Mouse (Mus musculus): ENCODE data around the gene Rnft2.

The Rnft2 gene

DNA sequence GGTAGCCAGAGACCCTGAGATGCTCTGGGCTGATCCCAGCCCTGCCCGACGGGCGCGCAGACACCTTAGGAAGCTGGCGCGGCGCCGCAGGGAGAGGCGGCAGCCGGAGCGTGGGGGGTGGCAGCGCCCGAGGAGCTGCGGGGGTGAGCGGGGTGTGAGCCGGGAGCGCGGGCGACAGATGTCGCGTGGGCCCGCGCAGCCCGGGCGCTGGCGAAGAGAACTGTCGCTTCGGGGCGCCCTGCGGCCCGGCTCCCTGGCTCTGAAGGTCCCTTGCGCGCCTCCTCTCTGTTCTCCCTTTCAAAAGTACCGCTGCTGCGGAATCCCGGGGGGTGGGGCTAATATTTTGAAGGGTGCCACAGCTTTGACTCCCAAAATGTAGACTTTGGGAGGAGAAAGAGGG lies 73.3 kb downstream of the Rnft2 start:
- no peak for DNase-seq

DNA sequence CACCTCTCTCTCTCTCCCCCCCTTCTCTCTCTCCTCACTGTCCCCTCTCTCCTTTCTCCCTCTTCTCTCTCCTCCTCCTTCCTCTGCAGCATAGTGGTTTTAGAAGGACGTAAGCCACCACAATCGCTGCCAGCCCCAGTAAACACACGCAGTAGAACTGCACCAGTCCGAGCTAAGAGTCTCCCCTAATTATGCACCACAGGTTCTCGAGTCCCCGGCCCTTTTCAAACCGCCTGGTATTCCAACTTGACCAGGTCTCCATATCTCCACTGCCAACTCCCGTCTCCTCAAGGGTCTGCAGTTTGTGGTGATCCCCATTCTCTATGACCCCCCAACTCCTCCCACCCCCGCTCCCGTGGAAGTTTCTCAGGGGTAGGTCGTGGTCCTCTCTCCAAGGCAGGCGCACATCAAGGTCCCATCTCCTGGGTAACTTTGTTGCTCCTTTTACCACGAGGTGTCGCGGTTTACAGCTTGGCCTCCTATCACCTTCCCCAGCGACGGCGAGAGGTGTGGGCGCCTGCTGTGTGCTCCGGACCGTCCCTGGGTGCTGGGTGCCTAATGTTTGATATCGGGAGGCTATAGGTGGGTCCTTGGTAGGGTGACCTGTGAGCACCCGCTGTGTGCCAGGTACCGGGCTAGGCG lies 73.9 kb downstream of the Rnft2 start:
- DNase-seq, result peak; percentile 40

DNA sequence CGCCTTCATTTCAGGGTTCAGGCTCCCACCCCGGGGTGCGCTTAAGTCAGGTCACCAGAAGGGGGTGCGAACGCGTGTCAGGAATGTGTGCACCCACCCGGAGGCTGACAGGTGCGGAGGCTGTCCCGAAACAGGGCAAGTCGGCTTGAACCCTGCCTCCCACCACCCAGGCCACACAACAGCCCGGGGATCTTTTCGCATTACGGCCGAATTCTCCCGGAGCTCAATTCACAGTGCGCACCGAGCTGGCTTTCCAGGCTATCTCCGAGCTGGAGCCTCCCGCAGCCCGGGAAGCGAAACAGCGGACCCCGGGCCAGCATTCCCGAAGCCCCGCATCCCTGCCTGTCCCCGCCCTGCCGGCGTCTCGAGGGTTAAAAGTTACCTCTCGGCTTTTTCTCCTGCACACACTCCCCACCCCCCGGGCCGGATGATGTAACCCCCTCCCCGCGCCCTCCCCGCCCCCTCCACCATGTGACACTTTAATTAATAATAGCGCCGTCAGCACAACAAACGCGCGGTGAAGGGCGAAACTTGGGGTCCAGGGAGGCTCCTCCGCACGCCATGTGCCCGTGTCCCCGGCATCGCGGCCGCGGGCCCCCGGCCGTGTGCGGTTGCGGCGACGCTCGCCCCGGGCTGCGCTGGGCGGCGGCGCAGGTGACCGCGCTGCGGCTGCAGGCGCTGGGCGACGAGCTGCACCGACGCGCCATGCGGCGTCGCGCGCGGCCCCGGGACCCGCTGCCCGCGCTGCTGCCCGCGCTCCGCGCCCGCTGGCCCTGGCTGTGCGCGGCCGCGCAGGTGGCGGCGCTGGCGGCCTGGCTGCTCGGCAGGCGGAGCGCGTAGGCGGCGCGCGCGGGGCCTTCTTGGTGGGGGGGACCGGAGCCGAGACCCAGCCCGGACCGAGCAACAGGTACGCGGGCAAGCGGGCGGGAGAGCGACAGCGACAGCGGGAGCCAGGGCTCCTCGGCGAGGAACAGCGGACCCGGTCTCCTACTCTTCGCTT lies 75.4 kb downstream of the Rnft2 start:
- peak; percentile 46 for DNase-seq

DNA sequence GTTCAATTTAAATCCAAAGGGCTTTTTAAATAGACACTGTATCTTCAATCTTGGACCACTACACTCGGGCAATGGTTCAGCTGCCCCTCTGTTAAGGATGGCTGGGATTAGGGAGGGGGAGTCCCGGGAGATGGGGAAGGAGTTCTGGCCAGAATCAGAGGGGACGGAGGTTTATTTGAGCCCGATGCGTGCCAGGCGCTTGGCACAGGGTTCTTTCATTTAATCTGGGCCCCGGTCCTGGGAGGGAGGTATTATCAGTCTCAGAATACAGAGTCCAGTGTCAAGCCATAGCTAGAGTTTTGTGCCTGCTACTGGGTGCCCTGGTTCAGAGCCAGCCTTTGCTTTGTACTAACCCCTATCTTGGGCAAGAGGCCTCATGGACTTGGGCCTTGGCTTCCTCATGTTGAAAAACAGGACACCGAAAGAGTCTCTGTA lies 77.3 kb downstream of the Rnft2 start:
- no peak for DNase-seq

DNA sequence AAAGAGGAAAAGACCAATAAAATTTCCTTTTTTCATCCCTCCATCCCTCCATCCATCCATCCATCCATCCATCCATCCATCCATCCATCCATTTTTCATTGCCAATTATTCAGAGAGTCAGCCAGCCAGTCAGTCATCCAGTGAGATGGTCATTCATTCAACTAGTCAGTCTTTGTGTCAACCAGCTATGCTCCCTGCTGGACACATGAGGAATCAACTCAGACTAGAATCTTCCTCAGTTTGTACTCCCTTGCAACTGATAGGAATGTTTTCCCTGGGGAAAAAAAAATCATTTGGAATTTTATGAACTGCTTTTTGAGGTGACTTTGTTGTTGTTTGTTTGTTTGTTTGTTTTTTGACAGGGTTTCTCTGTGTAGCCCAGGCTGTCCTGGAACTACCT lies 79.5 kb downstream of the Rnft2 start:
- no peak for DNase-seq

DNA sequence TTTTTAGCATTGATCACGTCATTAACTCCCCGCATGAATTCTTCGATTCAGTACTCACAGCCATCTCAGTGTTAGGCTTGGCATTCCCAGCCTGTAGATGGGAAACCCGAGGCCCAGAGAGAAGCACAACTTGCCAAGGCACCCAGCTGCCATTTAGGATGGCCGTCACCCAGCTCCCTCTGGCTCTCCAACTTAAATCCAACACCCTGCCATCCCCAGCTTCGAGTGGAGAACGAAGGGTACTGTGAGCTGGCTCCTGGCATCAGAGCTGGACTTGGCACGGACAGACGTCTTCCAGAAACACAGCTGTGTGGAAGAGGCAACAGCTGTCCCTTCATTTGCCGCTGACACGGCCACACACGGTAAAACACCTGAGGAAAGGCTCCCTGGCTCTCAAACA lies 80.3 kb downstream of the Rnft2 start, which contains the start of gene Hrk:
Hrk (plus strand) TSS at position 68 of the 400 bp plus-strand sequence.
- no peak for DNase-seq

DNA sequence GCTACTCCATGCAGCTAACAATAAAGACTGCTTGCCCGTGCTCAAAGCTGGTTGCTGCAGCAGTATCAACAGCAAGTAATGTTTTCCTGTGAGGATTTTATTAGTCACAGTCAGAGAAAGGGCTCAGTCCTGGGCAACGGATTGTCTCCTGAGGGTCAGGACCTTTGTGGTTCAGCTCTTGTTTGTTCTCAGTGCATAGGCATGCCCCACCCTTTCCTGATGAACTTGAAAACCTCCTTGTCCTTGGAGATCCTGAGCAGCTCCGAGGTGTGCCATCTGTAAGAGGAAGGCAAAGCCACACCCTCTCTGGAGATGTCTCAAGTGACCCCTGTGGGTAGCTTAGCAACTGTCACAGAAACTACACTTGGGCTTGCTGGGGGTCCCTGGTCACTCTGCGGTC lies 84.2 kb downstream of the Rnft2 start:
- no peak for DNase-seq

DNA sequence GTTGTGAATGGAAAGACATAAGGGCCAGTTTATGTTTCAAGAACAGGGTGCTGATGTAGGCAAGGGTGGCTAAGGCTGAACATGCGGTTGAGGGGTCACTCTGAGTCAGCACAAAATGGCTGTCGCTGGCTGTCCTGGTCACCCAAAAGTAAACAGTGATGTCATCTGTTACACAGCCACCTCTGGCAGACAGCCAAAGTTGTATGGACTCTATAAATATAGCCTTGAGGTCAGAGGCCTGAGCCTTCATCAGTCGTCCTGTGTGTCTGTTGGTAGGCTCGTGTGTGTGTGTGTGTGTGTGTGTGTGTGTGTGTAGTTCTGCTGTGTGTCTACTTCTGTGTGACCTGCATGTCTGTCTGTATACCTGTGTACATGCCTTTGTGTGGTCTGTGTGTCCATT lies 87.9 kb downstream of the Rnft2 start:
- DNase-seq, result no peak

DNA sequence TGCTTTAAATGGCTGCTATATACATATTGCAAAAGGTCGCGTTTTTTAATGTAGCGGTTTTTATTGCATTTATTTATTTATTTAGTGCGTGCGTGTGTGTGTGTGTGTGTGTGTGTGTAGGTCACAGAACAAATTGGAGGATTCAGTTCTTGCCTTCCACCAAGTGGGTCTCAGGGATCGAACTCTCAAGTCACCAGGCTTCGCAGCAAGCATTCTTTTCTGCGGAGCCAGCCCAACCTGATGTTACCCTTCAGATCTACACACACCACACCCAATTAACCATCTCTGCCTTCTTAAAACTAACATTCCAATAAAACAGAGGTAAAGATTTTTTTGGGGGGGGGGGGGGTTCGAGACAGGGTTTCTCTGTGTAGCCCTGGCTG lies 89.4 kb downstream of the Rnft2 start:
- no peak for DNase-seq

DNA sequence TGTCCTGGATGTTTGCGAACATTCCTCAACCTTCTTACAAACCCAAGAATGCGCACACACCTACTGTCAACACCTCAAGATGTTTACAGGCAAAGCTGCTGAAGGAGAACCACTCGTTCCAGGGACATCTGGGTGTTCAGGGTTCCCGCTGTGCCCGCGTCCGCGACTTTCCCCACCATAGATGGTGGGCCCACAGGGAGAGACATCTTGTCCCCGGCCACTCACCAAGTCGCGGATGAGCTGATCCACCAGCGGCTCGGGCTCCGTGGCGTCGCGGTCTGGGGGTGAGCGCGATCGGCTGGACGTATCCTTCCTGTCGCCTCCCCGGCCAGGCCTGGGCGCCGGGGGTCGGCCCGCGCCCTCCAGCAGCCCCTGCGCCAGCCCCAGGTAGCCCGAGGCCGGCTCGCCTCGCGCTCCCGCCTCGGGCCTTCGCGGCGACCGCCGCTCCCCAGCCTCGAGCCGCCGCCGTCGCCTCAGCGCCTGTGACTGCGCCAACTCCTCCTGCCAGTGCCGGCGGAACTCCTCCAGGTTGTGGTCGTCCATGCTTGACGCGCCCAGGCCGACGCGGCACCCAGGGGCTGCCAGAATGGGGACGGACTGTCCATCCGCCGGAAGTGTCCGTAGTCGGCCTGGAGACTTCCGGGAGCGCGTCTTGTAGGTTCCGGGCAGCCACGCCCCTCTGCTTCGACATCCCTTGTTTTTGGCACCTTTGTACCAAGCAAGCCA lies 89.9 kb downstream of the Rnft2 start, which contains the start of gene Fbxw8:
Fbxw8 (minus strand) TSS at position 626 of the 726 bp plus-strand sequence.
- DNase-seq, result peak; percentile 82

DNA sequence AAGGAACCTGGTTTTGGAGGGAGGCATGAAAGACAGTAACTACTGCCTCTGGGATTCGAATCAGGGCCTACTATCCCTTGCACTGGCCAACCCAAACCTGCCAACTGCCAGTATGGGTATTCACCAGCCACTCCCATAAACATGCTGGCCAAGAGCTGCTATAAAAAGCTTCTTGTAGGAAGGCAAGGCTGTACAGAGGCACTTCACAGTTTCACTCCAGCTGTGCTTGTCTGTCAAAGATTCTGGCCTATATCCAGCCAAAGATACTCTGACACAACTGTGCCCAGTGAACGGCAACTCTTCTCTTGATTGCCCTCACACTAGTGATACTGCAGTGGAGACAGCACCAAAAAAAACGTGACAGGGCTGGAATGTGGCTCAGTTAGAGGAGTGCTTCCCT lies 95.2 kb downstream of the Rnft2 start:
- DNase-seq, result no peak

DNA sequence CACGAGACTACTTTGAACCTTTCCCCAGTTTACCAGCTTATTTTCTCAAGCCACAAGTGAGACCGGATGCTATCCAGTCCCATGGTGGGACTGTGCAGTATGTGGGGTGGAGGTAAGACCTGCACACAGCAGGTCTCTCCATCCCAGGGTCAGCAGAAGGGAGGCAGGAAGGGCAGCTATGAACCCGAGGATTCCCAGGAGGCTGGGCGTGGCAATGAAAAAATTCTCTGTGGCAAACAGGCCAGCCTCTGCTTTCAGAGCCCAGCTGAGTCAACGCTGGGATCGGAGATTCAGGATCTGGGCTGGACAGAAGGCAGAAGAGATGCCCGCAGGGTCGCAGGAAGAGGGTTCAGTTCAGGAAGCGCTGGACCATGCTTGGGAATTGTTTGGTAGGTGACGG lies 97.7 kb downstream of the Rnft2 start:
- no peak for DNase-seq

DNA sequence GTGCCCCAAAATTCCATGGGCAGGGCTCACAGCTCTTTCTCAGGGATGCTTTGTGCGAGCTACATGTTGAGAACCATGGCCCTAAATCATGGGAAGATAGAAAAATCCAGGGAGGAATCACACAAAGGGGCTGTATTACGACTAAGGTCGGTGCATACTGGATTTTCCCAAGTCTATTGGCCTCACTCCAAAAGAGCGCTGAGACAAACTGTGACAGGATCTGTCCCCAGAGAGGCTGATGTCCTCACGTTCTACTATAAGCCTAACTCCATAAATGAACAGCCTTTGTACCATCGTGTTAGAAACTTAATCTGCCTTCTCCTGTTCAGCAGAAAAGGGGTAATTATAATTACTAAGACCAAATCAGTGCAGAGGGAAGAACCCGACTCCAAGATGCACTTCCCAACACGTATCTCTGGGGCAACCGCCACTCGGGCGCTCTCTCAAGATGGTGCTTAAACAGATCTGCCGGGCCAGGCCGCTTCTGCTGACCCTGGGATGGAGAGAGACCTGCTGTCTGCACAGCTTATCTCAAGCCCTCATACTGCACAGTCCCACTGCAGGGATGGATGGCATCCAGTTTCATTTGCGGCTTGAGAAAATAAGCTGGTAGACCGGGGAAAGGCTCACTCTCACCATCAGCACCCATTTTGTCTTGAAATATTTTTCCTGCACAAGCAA lies 98.8 kb downstream of the Rnft2 start:
- DNase-seq, result no peak

DNA sequence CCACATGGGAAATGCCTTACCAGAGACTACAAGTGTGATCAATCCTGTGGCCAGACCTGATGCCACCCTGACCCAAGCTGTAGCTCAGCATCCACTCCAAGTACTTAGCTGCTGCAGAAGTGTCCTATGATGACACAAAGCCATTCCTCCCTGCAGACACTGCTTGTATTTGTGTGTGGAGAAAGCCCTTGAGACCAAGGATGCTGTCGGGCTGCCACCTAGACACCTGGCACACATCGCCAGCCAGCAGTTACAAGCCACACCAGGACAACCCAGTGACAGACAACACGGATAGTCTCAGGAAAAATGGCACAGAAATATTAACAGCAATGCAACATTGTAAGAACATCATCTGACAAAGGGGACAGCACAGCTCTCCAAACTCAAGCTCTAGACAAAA lies 99.5 kb downstream of the Rnft2 start:
- no peak for DNase-seq

DNA sequence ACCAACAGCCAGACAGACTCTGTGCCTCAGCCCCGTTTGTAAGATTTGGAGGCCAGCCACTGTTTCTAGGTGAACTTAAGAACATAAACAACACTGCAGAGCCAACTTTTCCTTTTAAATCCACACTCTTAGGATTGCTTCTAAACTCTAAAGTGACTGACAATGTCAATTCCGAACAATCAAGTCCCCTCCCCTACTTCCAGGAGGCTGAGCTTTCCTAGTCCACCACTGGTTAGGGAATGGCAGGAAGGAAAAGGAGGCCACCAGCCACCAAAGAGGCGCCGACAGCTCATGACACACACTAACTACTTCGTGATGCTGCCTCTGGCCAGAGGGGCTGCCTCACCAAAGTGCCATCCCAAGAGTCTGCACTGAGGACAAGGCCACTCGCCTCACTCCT lies 100.1 kb downstream of the Rnft2 start:
- DNase-seq, result no peak

DNA sequence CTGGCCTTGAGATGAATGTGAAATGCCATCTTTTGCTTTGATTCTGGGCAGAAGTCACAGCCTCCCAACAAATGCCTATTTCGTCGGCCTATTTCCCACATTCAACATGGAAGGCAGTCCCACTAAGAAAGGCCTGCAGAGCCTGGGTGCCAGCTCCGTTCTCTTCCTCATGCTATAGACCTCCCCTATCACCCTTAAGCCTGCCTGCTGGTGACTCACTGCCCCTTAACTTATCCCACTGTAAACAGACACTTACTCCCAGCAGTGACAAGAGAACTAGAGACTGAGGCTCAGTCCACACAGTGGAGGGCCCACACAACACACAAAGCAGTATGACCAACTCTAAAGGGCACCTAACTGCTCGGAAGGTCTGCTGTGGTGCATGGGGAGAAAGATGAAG lies 100.6 kb downstream of the Rnft2 start:
- DNase-seq, result no peak

DNA sequence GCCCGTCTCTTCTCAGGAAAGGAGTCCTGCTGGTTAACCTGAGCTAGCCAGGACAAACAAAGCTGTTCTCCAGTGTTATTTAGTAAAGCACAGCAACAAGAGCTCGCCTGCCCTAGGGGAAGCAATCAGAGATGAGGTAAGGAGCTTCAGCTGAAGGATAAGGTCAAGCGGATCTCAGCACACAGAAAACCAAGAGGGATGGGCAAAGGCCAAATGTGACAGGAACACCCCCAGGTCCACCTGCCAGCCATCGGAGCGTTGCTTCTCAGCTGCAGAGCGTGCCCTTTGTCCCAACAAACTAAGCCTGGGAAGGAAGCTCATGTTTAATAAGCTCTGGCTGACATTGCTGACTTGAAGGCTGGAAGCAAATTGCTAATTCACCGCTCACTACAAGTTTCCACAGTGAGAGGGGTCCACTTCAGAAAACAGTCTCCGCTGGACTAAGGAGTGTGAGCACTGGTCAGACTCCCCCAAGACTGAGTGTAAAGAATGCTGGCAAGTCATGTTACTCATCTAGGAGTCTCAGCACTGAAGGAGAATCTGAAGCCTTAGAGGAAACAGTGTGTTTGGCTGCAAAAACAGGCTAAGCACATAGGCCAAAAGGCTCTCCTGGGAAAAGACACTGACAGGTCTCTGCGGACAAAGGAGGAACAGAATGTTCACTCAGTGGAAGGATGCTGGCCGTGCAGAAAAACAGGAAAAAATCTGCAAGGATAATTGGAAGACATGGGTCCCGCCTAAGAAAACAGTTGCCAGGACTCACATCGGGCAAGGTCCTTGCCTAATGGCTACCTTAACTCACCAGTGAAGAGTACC lies 101.5 kb downstream of the Rnft2 start:
- DNase-seq, result no peak

DNA sequence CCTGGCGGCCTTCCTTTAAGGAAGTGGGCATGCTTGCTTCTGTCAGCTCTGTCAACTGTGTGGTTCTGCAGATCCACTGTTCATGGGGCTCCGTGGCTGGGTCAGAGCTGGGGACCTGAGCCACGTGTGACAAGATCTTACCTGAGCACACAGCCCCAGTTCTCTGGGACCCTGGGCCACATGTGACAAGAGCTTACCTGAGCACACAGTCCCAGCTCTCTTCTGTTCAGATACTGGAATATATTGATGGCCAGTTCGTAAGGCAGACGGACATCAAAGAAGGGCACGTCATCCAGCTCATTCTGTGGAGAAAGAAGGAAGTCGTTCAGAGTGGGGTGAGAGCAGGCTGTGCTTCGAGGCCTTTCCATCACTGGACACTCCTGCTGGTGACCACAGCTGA lies 102.4 kb downstream of the Rnft2 start:
- no peak for DNase-seq
